Mouse (Mus musculus) kidney, postnatal 0 days (tissue): ENCODE results near the gene Stx1b. TPM values are rescaled to one million over a fixed set of nuclear protein-coding genes. Genes with fewer than 3 reads are reported as not detected.

ENCODE experiments used
- ATAC-seq: fragments of 200-750 bp; cut with Nextera tagmentation; replicated peaks from 2 replicates; pipeline ENCODE4 v1.8.0; 2017; ENCODE audit warnings: low read depth, moderate number of reproducible peaks, moderate TSS enrichment, moderate library complexity; ENCODE audit not compliant: low FRiP score
- DNase-seq: peaks from one replicate; pipeline ENCODE4 v3.0.0-alpha.2; 2016; ENCODE audit warnings: low spot score
- H3K27ac ChIP-seq: fragments of 300-500 bp; sonication (generic); 2 replicates; pipeline ENCODE4 v1.5.1; 2014; ENCODE audit warnings: mild to moderate bottlenecking
- H3K27me3 ChIP-seq: fragments of 300-500 bp; sonication (generic); 2 replicates; pipeline ENCODE4 v1.6.1; 2014; ENCODE audit warnings: low read length, mixed read lengths; ENCODE audit not compliant: insufficient read depth
- H3K36me3 ChIP-seq: fragments of 300-500 bp; sonication (generic); 2 replicates; pipeline ENCODE4 v1.6.1; 2014; ENCODE audit warnings: low read length, mixed read lengths; ENCODE audit not compliant: insufficient read depth
- H3K4me1 ChIP-seq: fragments of 300-500 bp; sonication (generic); replicated peaks from 2 replicates; pipeline ENCODE4 v1.6.1; 2014; ENCODE audit warnings: antibody characterized with exemption, low read length, mixed read lengths; ENCODE audit not compliant: insufficient read depth
- H3K4me2 ChIP-seq: fragments of 300-500 bp; sonication (generic); 2 replicates; pipeline ENCODE4 v1.6.1; 2014; ENCODE audit warnings: mild to moderate bottlenecking, low read length, moderate library complexity, mixed read lengths
- H3K4me3 ChIP-seq: fragments of 300-500 bp; sonication (generic); replicated peaks from 2 replicates; pipeline ENCODE4 v1.5.1; 2014; ENCODE audit warnings: low read depth, low read length
- H3K9ac ChIP-seq: fragments of 300-500 bp; sonication (generic); 2 replicates; pipeline ENCODE4 v1.6.1; 2014; ENCODE audit warnings: low read depth, low read length
- H3K9me3 ChIP-seq: fragments of 300-500 bp; sonication (generic); replicated peaks from 2 replicates; pipeline ENCODE4 v1.6.1; 2016; ENCODE audit warnings: low read length, inconsistent platforms, mixed read lengths
- CTCF ChIP-seq: IDR thresholded peaks from 2 replicates; pipeline ENCODE4 v1.5.1; 2016; ENCODE audit warnings: antibody characterized with exemption, low read depth, mild to moderate bottlenecking, moderate library complexity
- whole genome bisulfite sequencing: fragments of 180-500 bp; shearing (Covaris S2); extraction: QIAGEN DNeasy Blood & Tissue Kit; methylation state at CpG from one replicate; pipeline ENCODE4 v1.1.7; 2014; 5-methylcytosine and 5-hydroxymethylcytosine counted together
- polyA plus RNA-seq: library from polyadenylated mRNA; unstranded; fragments of >200 nt; fragmentation: Nextera tagmentation; extraction: Ambion mirVana; gene quantifications from 2 replicates; pipeline ENCODE4 v1.2.1, GENCODE M21; 2015

Stx1b gene
- polyA plus RNA-seq, 1 experiment from 2014 or later, result 1.1 TPM

DNA sequence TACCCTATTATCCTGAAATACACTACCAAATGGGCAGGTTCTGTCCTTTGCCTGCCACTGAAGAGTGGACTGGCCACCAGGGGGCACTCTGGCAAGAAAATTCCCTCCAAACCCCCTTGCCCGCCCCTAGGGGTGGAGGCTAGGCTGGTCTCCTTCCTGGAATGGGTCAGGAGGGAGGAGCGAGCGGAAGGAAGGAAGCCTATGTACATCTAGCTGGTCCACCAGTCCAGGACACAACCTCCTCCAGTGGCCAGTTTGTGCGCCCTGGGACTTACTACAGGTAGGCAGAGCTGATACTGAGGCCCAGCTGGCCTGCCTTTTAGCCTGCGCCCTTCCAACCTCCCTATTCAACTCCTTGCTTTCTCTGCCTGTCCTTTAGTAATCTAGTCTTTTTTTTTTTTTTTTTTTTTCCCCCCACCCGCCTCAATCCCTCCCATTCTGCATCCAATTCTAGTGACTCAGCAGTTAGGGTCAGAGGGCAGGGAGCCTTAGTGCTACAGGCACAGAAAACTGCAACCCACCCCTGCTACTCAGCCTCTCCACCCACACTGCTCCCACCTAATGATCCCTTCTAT, 23.8 kb downstream of the Stx1b start, which contains the start of gene Hsd3b7:
Hsd3b7 (plus strand) TSS at position 170 of the 575 bp plus-strand sequence.
- Histone ChIP-seq H3K9ac (peak within 1 kb of the TSS; percentile 35), H3K36me3 (peaks cover 41% of the 10 kb centered on the region)

DNA sequence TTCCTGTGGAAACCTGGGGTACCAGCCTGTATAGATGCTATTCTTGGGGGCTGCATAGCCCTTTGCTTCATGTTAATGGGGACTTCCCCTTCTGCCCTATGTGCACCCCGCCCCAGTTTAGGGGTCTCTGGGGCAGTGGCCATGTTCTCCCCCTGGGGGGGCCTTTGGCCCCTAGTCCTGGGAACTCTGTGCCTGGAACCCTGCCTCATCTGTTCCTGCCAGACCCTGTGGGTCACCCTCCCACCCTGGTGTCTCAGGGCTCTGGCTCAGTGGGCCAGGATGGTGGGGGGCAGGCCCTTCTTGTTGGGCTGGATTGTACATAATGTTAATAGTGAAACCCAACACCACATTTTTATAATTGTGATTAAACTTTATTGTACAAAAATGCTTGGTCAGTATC, 24.6 kb downstream of the Stx1b start:
- Histone ChIP-seq H3K4me2 (no peak overlapping the region), H3K9me3 (no peaks in the 10 kb centered on the region), H3K36me3 (peaks cover 48% of the 10 kb centered on the region), H3K4me3 (no peak overlapping the region), H3K27ac (no peak overlapping the region), H3K9ac (no peak overlapping the region), H3K27me3 (no peaks in the 10 kb centered on the region), H3K4me1 (0 out of 2 replicates have a peak, but pooled peaks cover 5% of the 10 kb centered on the region)
- no peak for TF ChIP-seq CTCF
- WGBS, result 100% methylated on average over 1 of the region's 1 CpGs
- no peak for ATAC-seq
- no peak for DNase-seq

More for the DNA sequence above, 23.8 kb downstream of the Stx1b start, which contains the start of gene Hsd3b7:
- H3K9me3 ChIP-seq, result no peaks in the 10 kb centered on the region
- H3K27me3 ChIP-seq, result no peaks in the 10 kb centered on the region
- 0 out of 2 replicates have a peak, but pooled peaks cover 5% of the 10 kb centered on the region for H3K4me1 ChIP-seq
- ATAC-seq (peak; percentile 91), DNase-seq (peak; percentile 97)
- H3K4me3 ChIP-seq, result no peak within 1 kb of the TSS; the same call in 1 of the 2 replicates
- peak within 1 kb of the TSS; percentile 32; the same call in 1 of the 2 replicates for H3K27ac ChIP-seq
- WGBS, result 15% methylated on average over 6 of the region's 6 CpGs
- peak; percentile 100 for TF ChIP-seq CTCF
- H3K4me2 ChIP-seq, result peak within 1 kb of the TSS; percentile 46

DNA sequence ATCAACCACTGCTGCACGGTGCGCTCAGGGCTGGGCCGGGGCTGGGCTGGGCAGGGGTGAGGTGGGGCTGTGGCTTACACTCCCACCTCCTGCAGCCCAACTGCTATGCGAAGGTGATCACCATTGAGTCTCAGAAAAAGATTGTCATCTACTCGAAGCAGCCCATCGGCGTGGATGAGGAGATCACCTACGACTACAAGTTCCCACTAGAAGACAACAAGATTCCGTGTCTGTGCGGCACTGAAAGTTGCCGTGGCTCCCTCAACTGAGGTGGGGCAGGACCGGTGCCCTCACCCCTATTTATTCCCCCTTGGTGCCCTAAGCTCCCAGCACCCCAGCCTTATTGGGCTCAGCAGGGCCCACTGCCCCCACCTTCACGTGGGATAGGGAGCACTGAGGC, 25.1 kb downstream of the Stx1b start:
- H3K27ac ChIP-seq, result no peak overlapping the region
- H3K9ac ChIP-seq, result no peak overlapping the region
- H3K36me3 ChIP-seq, result peaks cover 48% of the 10 kb centered on the region
- 0 out of 2 replicates have a peak, but pooled peaks cover 5% of the 10 kb centered on the region for H3K4me1 ChIP-seq
- ATAC-seq (no peak), DNase-seq (no peak)
- no peak for TF ChIP-seq CTCF
- WGBS, result 86% methylated on average over 13 of the region's 13 CpGs
- no peaks in the 10 kb centered on the region for H3K9me3 ChIP-seq
- no peaks in the 10 kb centered on the region for H3K27me3 ChIP-seq
- no peak overlapping the region for H3K4me2 ChIP-seq
- H3K4me3 ChIP-seq, result no peak overlapping the region

DNA sequence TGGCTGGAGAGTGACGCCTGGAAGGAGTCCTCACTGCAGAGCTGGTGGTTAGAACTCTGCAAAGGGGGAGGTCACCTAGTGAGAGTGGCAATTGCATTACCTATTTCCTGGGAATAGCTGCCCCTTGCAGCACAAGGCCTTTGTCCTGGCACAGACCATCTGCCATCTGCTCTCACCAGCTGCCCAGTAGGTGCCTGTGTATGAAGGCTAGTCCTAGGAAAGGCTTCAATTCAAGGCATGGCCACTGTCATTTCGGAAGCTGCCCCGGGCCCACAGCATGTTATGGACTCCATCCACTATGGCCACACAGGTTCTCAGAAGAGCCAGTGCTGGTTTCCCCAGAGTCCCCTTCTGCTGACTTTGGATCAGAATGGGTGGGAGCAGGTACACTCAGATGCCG, 25.8 kb downstream of the Stx1b start:
- H3K4me2 ChIP-seq, result no peak overlapping the region
- H3K36me3 ChIP-seq, result peaks cover 50% of the 10 kb centered on the region

DNA sequence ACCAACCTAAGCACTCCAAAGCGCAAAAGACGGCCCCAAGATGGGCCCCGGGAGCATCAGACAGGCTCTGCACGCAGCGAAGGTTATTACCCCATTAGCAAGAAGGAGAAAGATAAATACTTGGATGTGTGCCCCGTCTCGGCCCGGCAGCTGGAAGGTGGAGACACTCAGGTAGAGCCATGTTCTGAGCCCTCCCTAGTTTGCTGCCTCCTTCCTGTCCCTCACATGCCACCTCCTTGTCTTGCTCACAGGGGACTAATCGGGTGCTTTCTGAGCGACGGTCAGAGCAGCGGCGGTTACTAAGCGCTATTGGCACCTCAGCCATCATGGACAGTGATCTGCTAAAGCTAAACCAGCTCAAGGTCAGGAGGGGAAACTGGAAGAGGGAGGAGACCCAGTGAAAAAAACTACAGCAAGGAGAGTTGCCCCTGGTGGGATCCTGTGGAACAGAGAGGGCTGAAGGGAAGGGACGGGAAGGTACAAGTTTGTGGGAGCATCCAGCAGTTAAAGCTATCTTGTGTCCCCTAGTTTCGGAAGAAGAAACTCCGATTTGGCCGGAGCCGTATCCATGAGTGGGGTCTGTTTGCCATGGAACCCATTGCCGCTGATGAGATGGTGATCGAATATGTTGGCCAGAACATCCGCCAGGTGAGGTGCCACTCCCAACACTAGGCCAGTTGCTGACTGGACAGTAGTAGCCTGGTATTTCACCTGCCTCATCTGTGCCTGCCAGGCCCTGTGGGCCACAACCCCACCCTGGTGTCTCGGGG, 27.1 kb downstream of the Stx1b start:
- 88% methylated on average over 23 of the region's 23 CpGs for WGBS
- Histone ChIP-seq H3K9me3 (no peaks in the 10 kb centered on the region), H3K27ac (no peak overlapping the region), H3K27me3 (no peaks in the 10 kb centered on the region), H3K4me1 (0 out of 2 replicates have a peak, but pooled peaks cover 5% of the 10 kb centered on the region), H3K36me3 (peaks cover 63% of the 10 kb centered on the region), H3K9ac (no peak overlapping the region), H3K4me2 (no peak overlapping the region), H3K4me3 (no peak overlapping the region)
- TF ChIP-seq CTCF, result no peak
- no peak for ATAC-seq
- DNase-seq, result no peak

More for the DNA sequence above, 25.8 kb downstream of the Stx1b start:
- Histone ChIP-seq H3K27ac (no peak overlapping the region), H3K9ac (no peak overlapping the region), H3K27me3 (no peaks in the 10 kb centered on the region), H3K4me3 (no peak overlapping the region), H3K9me3 (no peaks in the 10 kb centered on the region), H3K4me1 (0 out of 2 replicates have a peak, but pooled peaks cover 5% of the 10 kb centered on the region)
- no peak for ATAC-seq
- no peak for DNase-seq
- WGBS, result 91% methylated on average over 4 of the region's 4 CpGs
- no peak for TF ChIP-seq CTCF

DNA sequence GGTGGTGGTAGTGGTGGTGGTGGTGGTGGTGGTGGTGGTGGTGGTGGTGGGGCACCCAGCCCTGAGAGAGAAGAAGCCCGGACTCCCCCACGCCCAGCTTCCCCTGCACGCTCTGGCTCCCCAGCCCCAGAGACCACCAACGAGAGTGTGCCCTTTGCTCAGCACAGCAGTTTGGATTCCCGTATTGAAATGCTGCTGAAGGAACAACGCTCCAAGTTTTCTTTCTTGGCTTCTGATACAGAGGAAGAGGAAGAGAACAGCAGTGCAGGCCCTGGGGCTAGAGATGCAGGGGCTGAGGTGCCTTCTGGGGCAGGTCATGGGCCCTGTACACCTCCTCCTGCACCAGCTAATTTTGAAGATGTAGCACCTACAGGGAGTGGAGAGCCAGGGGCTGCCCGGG, 39.0 kb downstream of the Stx1b start, which contains the start of gene Gm49388:
Gm49388 (plus strand) TSS at position 301 of the 400 bp plus-strand sequence.
- no peak within 1 kb of the TSS for H3K27ac ChIP-seq
- H3K9ac ChIP-seq, result no peak within 1 kb of the TSS
- no peaks in the 10 kb centered on the region for H3K4me1 ChIP-seq
- H3K36me3 ChIP-seq, result peaks cover 77% of the 10 kb centered on the region
- H3K27me3 ChIP-seq, result no peaks in the 10 kb centered on the region
- no peak for TF ChIP-seq CTCF
- ATAC-seq (no peak), DNase-seq (no peak)
- no peak within 1 kb of the TSS for H3K4me2 ChIP-seq
- no peak within 1 kb of the TSS for H3K4me3 ChIP-seq
- H3K9me3 ChIP-seq, result no peaks in the 10 kb centered on the region
- WGBS, result 93% methylated on average over 7 of the region's 7 CpGs
